Mouse (Mus musculus) regulatory T cell (primary cell): ENCODE measurements around the gene Poc1b.

Source experiments
- in situ Hi-C: fragments of 300-600 bp; cut with MboI, MseI; formaldehyde crosslinking; loops from one replicate; pipeline ENCODE4 v1.15.1; 2025; ENCODE audit warnings: high pct_unique_total_duplicates

The Poc1b gene

GRCm38 (mm10) chr10:99106703-99107631 lies at the start of gene Poc1b:
TSS of gene Poc1b (plus strand) at chr10:99107036.
- in situ Hi-C loops: loop anchor here (10.0 kb wide), 2 partner anchors 138 to 182 kb away; no protein-coding TSS in a partner anchor

- in situ Hi-C loops: no loop called here
These were observed 46.2 kb upstream of the Poc1b start for GRCm38 (mm10) chr10:99060588-99060987.

GRCm38 (mm10) chr10:99061418-99061817 lies 45.4 kb upstream of the Poc1b start:
- in situ Hi-C loops: no loop called here

- in situ Hi-C loops: no loop called here
These were observed 44.3 kb upstream of the Poc1b start for GRCm38 (mm10) chr10:99062546-99062945.

GRCm38 (mm10) chr10:99076113-99076895 lies 30.5 kb upstream of the Poc1b start:
- in situ Hi-C loops: loop anchor here (25.0 kb wide), 2 partner anchors 1364 to 1689 kb away; no protein-coding TSS in a partner anchor

- in situ Hi-C loops: loop anchor here (25.0 kb wide), 2 partner anchors 1366 to 1691 kb away; no protein-coding TSS in a partner anchor
These were observed 28.2 kb upstream of the Poc1b start for GRCm38 (mm10) chr10:99078621-99079020.

- in situ Hi-C loops: loop anchor here (25.0 kb wide), 2 partner anchors 1369 to 1694 kb away; no protein-coding TSS in a partner anchor
These were observed 25.3 kb upstream of the Poc1b start for GRCm38 (mm10) chr10:99081569-99081990.

- in situ Hi-C loops: loop anchor here (25.0 kb wide), 2 partner anchors 1371 to 1696 kb away; no protein-coding TSS in a partner anchor
These were observed 23.3 kb upstream of the Poc1b start for GRCm38 (mm10) chr10:99083431-99084003.

- in situ Hi-C loops: loop anchor here (25.0 kb wide), 2 partner anchors 1372 to 1697 kb away; no protein-coding TSS in a partner anchor
These were observed 22.2 kb upstream of the Poc1b start for GRCm38 (mm10) chr10:99084397-99085239.

GRCm38 (mm10) chr10:99085240-99085587 lies 21.6 kb upstream of the Poc1b start:
- in situ Hi-C loops: loop anchor here (25.0 kb wide), 2 partner anchors 1373 to 1698 kb away; no protein-coding TSS in a partner anchor

- in situ Hi-C loops: loop anchor here (25.0 kb wide), 2 partner anchors 1374 to 1699 kb away; no protein-coding TSS in a partner anchor
These were observed 20.8 kb upstream of the Poc1b start for GRCm38 (mm10) chr10:99086029-99086428.

- in situ Hi-C loops: loop anchor here (5.0 to 25.0 kb wide), 3 partner anchors 593 to 1703 kb away; no protein-coding TSS in a partner anchor
These were observed 16.9 kb upstream of the Poc1b start for GRCm38 (mm10) chr10:99089906-99090305.

GRCm38 (mm10) chr10:99093364-99093763 lies 13.5 kb upstream of the Poc1b start:
- in situ Hi-C loops: loop anchor here (5.0 to 25.0 kb wide), 3 partner anchors 596 to 1706 kb away; no protein-coding TSS in a partner anchor

- in situ Hi-C loops: loop anchor here (25.0 kb wide), 2 partner anchors 1383 to 1708 kb away; no protein-coding TSS in a partner anchor
These were observed 11.7 kb upstream of the Poc1b start for GRCm38 (mm10) chr10:99095114-99095513.

- in situ Hi-C loops: loop anchor here (25.0 kb wide), 2 partner anchors 1385 to 1710 kb away; no protein-coding TSS in a partner anchor
These were observed 9.5 kb upstream of the Poc1b start for GRCm38 (mm10) chr10:99097374-99097773.

GRCm38 (mm10) chr10:99105522-99105921 lies 1.3 kb upstream of the Poc1b start:
- in situ Hi-C loops: loop anchor here (10.0 kb wide), 2 partner anchors 139 to 181 kb away; no protein-coding TSS in a partner anchor

GRCm38 (mm10) chr10:99106311-99106702 lies 529 bp upstream of the Poc1b start:
- in situ Hi-C loops: loop anchor here (10.0 kb wide), 2 partner anchors 138 to 182 kb away; no protein-coding TSS in a partner anchor

GRCm38 (mm10) chr10:99107964-99108363 lies 1.1 kb downstream of the Poc1b start, which contains the start of gene Galnt4:
TSS of gene Galnt4 (plus strand) at chr10:99108159.
- in situ Hi-C loops: loop anchor here (10.0 kb wide), 2 partner anchors 137 to 183 kb away; no protein-coding TSS in a partner anchor

- in situ Hi-C loops: loop anchor here (10.0 kb wide), 2 partner anchors 136 to 184 kb away; no protein-coding TSS in a partner anchor
These were observed 1.7 kb downstream of the Poc1b start for GRCm38 (mm10) chr10:99108431-99108982.
